Mouse (Mus musculus): ENCODE results near the gene Gid4.

GRCm38 (mm10) chr11:60475668-60476362 lies 58.9 kb downstream of the Gid4 start:
- TF ChIP-seq CTCF (IDR thresholded peaks at IDR 0.05; ENCODE audit: extremely low read depth, insufficient read length, insufficient replicate concordance, low read depth, low read length): no peak
- TF ChIP-seq POLR2A (IDR thresholded peaks at IDR 0.05; ENCODE audit: low read depth, low read length): no peak
